Mouse (Mus musculus): Measurements from ENCODE around the gene Cops9.

DNA sequence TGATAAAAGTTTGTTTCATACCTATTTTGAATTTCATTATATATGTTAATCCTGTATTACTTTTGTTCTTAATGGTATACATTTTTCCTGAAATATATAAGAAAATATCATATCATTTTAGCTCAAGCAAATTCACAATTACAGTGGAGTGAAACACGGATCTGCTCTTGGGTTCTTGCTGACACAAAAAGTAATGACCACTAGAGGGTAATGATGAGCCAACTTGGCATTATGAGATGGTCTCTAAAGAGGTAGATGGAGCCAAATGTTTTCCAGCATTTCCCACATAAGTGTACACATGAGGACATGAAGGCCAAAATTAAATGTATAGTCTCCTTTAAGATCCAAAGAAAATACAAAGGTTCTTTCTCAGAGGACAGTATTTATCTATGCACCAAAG is 27.3 kb downstream of the Cops9 start:
- no peak for TF ChIP-seq CTCF (IDR thresholded peaks at IDR 0.05; ENCODE audit: low read depth, low read length)
- no peak for TF ChIP-seq POLR2AphosphoS5 (IDR thresholded peaks at IDR 0.05; ENCODE audit: insufficient replicate concordance, low read depth, low read length)
- no peak for TF ChIP-seq TAL1 (conservative IDR thresholded peaks at IDR 0.05; ENCODE audit: low read depth, low read length)

Data from G1E (cell line).